Mouse (Mus musculus) C2C12 (cell line): ENCODE results near the gene Id1. TPM values are rescaled to one million over a fixed set of nuclear protein-coding genes. Genes with fewer than 3 reads are reported as not detected.

Experiments used
- H3K27me3 ChIP-seq: one replicate; pipeline ENCODE4 v1.6.1; 2011; ENCODE audit not compliant: control insufficient read depth, insufficient read depth, insufficient read length
- H3K36me3 ChIP-seq: one replicate; pipeline ENCODE4 v1.6.1; 2011; ENCODE audit not compliant: control insufficient read depth, insufficient read depth
- H3K4me3 ChIP-seq: one replicate; pipeline ENCODE4 v1.5.1; 2011; ENCODE audit warnings: mild to moderate bottlenecking, control low read depth; ENCODE audit not compliant: poor library complexity, insufficient read depth, severe bottlenecking
- H3K79me2 ChIP-seq: one replicate; pipeline ENCODE4 v1.6.1; 2011; ENCODE audit not compliant: control insufficient read depth, insufficient read depth
- H3K79me3 ChIP-seq: one replicate; pipeline ENCODE4 v1.6.1; 2011; ENCODE audit warnings: low read depth, control low read depth
- H3ac ChIP-seq: one replicate; pipeline ENCODE3; 2011; ENCODE audit warnings: low read depth; ENCODE audit not compliant: control insufficient read depth, insufficient read length
- CEBPB ChIP-seq: IDR thresholded peaks from one replicate; pipeline ENCODE4 v1.6.1; 2011; ENCODE audit warnings: low read depth, mild to moderate bottlenecking, control low read depth, moderate library complexity
- CTCF ChIP-seq: IDR thresholded peaks from one replicate; pipeline ENCODE4 v1.5.1; 2011; ENCODE audit not compliant: control insufficient read depth, insufficient read depth, insufficient read length
- FOSL1 ChIP-seq: IDR thresholded peaks from one replicate; pipeline ENCODE4 v1.8.0; 2011; ENCODE audit warnings: mild to moderate bottlenecking, low read length; ENCODE audit not compliant: poor library complexity, insufficient read depth, severe bottlenecking
- MAX ChIP-seq: IDR thresholded peaks from one replicate; pipeline ENCODE4 v1.6.1; 2011; ENCODE audit warnings: mild to moderate bottlenecking, control low read depth
- MYOD1 ChIP-seq: IDR thresholded peaks from one replicate; pipeline ENCODE4 v1.6.1; 2011; ENCODE audit warnings: low read depth; ENCODE audit not compliant: control insufficient read depth, insufficient read length
- MYOG ChIP-seq: IDR thresholded peaks from one replicate; pipeline ENCODE4 v1.6.1; 2011; ENCODE audit not compliant: control insufficient read depth, insufficient read length; ENCODE audit errors: extremely low read depth
- USF1 ChIP-seq: IDR thresholded peaks from one replicate; pipeline ENCODE4 v1.6.1; 2011; ENCODE audit warnings: low read depth, mild to moderate bottlenecking, control low read depth, moderate library complexity
- polyA plus RNA-seq: library from polyadenylated mRNA; unstranded; fragments of >200 nt; fragmentation: generic; extraction: Trizol; gene quantifications from one replicate; pipeline ENCODE4 v1.2.1, GENCODE M21; 2012; ENCODE audit warnings: missing spikeins

Id1 gene
- polyA plus RNA-seq, 1 experiment, result 503 TPM

DNA sequence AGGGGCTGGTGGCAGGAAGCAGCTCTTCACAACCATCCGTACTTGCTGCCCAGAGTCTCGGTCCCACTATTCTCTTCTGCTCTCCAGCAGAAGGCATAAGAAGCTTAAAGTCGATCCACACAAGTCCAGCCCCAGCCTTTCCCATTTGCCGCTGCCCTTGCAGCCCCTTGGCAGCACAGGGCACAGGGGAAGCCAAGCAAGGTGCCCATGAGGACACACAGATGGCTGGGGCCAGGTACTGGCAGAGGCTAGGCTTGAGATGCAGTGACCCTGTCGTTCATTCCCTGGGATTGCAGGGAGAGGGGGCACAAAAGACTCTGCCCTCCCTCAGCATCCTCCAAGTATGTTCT lies 31.8 kb upstream of the Id1 start:
- H3K27me3 ChIP-seq, result no peaks in the 10 kb centered on the region

DNA sequence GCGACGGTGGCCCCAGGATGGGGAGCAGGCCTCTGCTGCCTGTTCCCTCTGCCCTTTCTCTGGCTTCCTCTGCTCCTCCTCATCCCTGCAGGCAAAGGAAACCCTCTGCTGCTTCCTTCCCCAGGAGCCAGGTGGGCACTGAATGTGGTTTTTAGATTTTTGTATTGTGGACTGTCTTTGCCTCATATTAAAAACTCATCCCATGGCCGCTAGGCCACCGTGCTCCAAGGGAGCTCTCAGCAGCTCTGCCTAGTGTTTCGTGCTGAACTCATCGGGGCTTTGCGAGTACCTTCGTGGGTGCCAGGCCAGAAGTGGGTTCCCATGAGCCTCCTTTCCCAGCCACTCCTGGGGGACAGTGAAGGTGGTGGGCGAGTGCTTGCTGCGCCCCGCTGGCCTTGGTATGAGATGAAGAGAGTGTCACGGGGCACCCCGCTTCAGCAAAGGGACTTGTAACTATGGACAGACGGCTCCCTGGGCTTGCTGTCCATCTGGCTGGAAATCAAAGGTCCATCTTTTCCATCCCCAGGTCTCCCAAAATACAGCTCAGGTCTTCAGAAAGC lies 31.2 kb upstream of the Id1 start:
- peaks cover 64% of the 10 kb centered on the region for H3K36me3 ChIP-seq
- H3ac ChIP-seq, result no peak overlapping the region
- no peak overlapping the region for H3K4me3 ChIP-seq
- H3K27me3 ChIP-seq, result no peaks in the 10 kb centered on the region
- TF ChIP-seq MAX (no peak), USF1 (no peak), MYOD1 (no peak), CEBPB (no peak), CTCF (no peak), MYOG (no peak), FOSL1 (no peak)
- H3K79me3 ChIP-seq, result no peaks in the 10 kb centered on the region
- H3K79me2 ChIP-seq, result no peaks in the 10 kb centered on the region

More for the DNA sequence above, 31.8 kb upstream of the Id1 start:
- TF ChIP-seq CTCF (no peak), CEBPB (no peak), MYOD1 (no peak), USF1 (no peak), FOSL1 (no peak), MYOG (no peak), MAX (no peak)
- no peak overlapping the region for H3ac ChIP-seq
- H3K79me3 ChIP-seq, result peaks cover 2% of the 10 kb centered on the region
- no peaks in the 10 kb centered on the region for H3K79me2 ChIP-seq
- H3K4me3 ChIP-seq, result no peak overlapping the region
- H3K36me3 ChIP-seq, result peaks cover 68% of the 10 kb centered on the region

DNA sequence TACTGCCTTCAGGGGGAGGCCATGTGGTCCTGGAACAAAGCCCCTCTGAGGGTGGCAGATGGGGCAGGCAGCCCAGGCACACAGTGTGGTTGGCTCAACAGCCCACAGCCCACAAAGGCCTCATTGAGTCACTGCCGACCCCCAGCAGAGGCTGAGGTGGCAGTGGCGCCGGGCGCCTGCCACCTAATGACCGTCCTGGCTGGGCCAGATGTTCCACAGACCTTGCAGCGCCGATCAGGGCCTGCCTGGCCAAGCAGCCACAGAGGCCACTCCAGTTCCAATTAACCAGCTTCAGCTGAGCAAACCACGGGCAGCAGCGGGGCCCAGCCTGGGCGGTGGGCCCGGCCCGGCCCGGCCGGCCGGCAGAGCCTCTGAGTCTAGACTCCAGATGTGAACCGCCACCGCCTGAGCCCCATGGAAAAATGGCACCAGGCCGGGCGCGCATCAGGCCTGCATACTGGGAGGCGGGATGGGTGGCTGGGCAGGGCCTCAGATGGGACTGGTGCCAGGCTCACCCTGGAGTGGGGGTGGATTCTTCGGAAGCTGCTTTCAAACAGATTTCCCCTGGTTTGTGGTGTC lies 30.0 kb upstream of the Id1 start:
- no peak for TF ChIP-seq MYOG
- no peak for TF ChIP-seq USF1
- TF ChIP-seq CTCF, result no peak
- no peak for TF ChIP-seq CEBPB
- Histone ChIP-seq H3K4me3 (no peak overlapping the region), H3K36me3 (peaks cover 54% of the 10 kb centered on the region), H3ac (peak overlapping the region; percentile 19), H3K79me3 (no peaks in the 10 kb centered on the region), H3K27me3 (no peaks in the 10 kb centered on the region), H3K79me2 (no peaks in the 10 kb centered on the region)

DNA sequence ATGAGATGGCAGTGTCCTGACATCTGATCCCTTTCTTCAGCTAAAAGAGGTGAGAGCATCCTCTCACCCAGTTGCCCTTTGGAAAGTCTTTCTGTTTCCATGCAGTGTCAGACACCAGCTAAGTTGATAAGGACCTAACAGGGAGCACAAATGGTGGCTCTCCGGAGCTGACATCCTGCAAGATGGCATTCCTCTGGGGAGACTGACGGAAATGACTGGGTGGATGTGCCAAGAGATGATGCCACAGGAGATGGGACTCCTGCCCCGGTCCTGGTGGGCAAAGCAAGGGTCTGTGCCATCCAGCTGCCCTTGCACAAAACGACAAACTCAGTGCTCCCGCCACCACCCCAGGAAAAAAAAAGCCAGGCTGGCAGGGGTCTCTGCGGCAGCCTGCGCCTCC lies 28.9 kb upstream of the Id1 start:
- no peaks in the 10 kb centered on the region for H3K27me3 ChIP-seq
- no peak overlapping the region for H3K4me3 ChIP-seq
- TF ChIP-seq MYOD1 (no peak), CTCF (no peak), MAX (no peak), CEBPB (no peak), FOSL1 (no peak), USF1 (no peak), MYOG (no peak)
- H3ac ChIP-seq, result peak overlapping the region; percentile 5
- H3K79me3 ChIP-seq, result no peaks in the 10 kb centered on the region
- peaks cover 43% of the 10 kb centered on the region for H3K36me3 ChIP-seq
- H3K79me2 ChIP-seq, result no peaks in the 10 kb centered on the region

DNA sequence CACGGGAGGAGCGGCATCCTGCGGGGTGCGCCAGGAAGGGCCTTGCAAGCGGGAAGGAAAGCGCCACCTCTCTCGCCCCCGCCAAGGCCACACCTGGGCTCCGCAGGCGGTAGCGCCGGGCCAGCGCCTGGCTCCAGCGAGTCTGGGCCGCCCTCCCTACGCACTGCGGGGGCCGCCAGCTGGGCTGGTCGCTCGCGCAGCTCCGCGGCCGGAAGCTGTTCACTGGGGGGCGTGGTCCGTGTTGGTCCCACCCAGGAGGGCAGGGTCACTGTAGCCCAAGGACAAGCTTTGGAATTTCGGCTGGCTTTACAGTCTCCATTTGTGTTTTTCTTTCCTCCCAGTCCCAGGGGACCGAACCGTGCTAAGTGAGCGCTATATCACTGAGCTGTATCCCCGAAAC lies 28.4 kb upstream of the Id1 start:
- Histone ChIP-seq H3K79me3 (no peaks in the 10 kb centered on the region), H3K79me2 (no peaks in the 10 kb centered on the region), H3K36me3 (peaks cover 38% of the 10 kb centered on the region)

DNA sequence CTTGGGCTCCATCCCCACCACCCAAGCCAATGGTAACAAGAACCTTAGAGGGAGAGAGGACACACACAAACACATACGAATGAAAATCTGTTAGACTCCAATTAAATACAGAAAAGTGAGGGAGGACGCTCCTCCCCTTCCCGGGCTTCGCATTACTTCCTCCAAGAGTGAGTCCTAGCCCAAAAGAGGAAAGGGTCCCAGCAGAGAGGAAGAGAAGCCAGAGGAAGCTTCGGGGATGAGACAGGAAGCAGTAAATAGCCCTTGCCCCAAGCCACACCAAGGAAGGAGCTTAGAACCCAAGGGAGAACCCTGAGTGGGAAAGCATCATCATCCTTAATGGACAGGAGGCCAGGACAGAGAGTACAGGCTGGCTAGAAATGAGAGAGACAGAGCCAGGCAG lies 27.0 kb upstream of the Id1 start:
- Histone ChIP-seq H3K79me2 (no peaks in the 10 kb centered on the region), H3ac (no peak overlapping the region), H3K27me3 (no peaks in the 10 kb centered on the region), H3K79me3 (no peaks in the 10 kb centered on the region), H3K4me3 (no peak overlapping the region), H3K36me3 (peaks cover 28% of the 10 kb centered on the region)
- no peak for TF ChIP-seq FOSL1
- no peak for TF ChIP-seq MYOG
- TF ChIP-seq CTCF, result no peak
- no peak for TF ChIP-seq MYOD1
- no peak for TF ChIP-seq USF1
- no peak for TF ChIP-seq CEBPB
- no peak for TF ChIP-seq MAX

More for the DNA sequence above, 28.4 kb upstream of the Id1 start:
- no peak overlapping the region for H3K4me3 ChIP-seq
- TF ChIP-seq MYOD1 (peak; percentile 27), USF1 (no peak)
- H3K27me3 ChIP-seq, result no peaks in the 10 kb centered on the region
- H3ac ChIP-seq, result peak overlapping the region; percentile 5
